Mouse (Mus musculus) hematopoietic stem cell, adult 5-6 weeks (primary cell): Measurements from ENCODE around the gene Gm45140. TPM values are rescaled to one million over a fixed set of nuclear protein-coding genes. Genes with fewer than 3 reads are reported as not detected.
"Not testable (repeated sequence)": the region's sequence is repeated elsewhere in the genome, so short reads cannot be mapped to it uniquely, and the experiment has no call there.

Source experiments
- ATAC-seq, 2 experiments: fragments of 125-278 bp in 1 of 2; replicated peaks in 1 of 2; 2 replicates each; pipeline ENCODE4 v1.8.0; 2016 to 2017; ENCODE audit warnings: inconsistent platforms in 2 of 2, mild to moderate bottlenecking in 2 of 2, moderate number of reproducible peaks in 2 of 2, low read depth in 1 of 2, moderate TSS enrichment in 1 of 2; ENCODE audit not compliant: low FRiP score in 2 of 2, poor library complexity in 2 of 2, severe bottlenecking in 2 of 2, insufficient read depth in 1 of 2, low TSS enrichment in 1 of 2
- total RNA-seq: library from RNA; stranded (forward); fragments of 172-1452, 232-1000 nt; gene quantifications from 2 replicates; pipeline ENCODE4 v1.2.3, GENCODE M21; 2017

Gene Gm45140
- total RNA-seq, 1 experiment from 2014 or later: 24.7 TPM

GRCm38 (mm10) chr6:87788896-87789587, 46.6 kb downstream of the Gm45140 start:
- ATAC-seq: peak; percentile 57 to 68

GRCm38 (mm10) chr6:87788266-87788895, 47.2 kb downstream of the Gm45140 start:
- no peak for ATAC-seq

DNA sequence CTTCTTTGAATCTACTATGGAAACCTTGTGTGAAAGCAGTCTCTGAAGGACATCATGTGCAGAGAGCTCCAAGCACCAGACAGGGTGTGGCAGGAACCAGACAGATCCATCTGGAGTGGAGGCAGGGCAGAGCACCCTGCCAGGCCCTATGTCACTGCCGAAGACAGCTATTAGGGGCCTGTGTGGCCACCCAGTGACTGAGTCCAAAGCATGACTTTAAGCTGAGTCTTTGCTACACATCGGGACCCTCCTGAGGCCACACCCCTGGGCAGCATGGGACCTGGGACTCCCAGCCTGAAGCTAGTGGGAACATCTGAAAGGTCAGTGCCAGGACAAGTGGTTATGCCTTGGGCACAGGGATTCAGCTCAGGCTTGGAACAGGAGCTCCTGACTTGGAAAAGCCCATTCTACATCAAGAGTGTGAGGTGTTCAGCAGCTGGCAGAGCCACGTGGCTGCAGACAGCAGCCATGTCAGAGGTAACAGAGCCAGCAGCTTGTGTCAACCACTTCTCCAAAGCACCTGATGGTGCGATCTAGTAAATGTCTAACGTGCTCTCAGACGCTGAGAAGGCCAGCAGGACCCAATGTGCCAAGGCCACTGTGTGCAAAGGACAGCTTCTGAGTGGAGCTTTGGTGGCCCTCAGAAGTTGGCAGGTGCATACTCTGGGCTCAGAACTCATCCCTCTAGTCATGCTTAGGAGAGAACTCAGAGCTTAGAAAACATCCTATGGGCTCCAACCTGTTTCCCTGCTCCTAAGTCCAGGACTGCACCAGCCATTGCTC, 48.3 kb downstream of the Gm45140 start:
- ATAC-seq: no peak

DNA sequence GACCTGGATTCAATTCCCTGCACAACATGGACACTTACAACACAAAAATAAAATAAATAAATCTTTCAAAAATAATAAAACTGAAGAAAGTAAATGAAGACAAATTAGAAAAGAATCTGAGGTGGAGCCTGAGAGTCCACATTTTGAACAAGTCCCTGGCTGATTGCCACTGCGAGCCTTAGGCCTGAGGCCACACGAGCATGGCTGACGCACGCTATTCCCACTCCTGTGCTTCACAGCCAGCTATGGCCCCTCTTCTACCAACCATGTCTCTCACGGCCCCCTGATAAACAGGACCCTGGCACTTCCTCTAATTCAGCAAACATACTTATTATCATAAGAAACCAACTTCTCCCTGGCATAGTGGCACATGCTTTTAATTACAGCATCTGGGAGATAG, 49.0 kb downstream of the Gm45140 start:
- ATAC-seq: no peak

- ATAC-seq: no peak
These were observed 51.6 kb downstream of the Gm45140 start for GRCm38 (mm10) chr6:87784033-87784432.

DNA sequence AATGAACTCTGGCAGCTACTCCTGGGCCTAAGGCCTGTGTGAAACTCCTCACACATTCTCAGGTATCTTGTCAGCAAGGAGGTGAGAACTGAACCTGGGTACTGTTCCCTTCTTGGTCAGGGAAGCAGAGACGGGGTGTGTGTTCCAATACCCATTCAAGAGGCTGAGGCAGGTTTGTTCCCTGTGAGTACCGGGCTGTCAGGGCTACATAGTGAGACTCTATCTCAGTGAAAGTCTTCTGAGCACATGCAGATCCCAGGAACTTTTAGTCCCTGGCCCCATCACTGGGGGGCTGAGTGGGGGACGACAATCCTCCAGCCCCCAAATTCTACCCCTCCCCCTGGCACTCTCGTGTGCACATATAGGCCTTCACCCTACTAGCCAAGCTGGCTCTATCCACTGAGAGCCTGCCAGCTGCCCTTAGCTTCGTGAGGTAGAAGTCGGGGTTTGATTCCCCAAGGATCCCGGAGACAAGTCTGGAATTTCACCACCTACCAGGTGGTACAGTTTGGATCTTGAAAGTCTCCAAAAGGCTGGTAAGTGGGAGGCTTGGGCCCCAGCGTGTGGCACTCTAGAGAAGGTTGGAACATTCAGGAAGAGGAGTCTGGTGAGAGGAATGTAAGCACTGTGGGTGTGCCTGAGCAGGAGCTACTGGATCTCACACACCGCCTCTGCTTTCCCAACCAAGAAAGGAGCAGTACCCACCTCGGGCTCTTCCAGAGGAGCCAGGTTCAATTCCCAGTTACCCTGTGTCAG, 54.9 kb downstream of the Gm45140 start:
- ATAC-seq: no peak

- ATAC-seq: no peak
These were observed 56.1 kb downstream of the Gm45140 start for GRCm38 (mm10) chr6:87779174-87780165.

- peak; percentile 22 to 34 for ATAC-seq
These were observed 57.1 kb downstream of the Gm45140 start for GRCm38 (mm10) chr6:87778294-87779173.

- peak; percentile 81 to 83 for ATAC-seq
These were observed 57.8 kb downstream of the Gm45140 start, which contains the start of gene Gp9 for GRCm38 (mm10) chr6:87777842-87778241. Gene Gp9 (plus strand): TSS chr6:87778072.

GRCm38 (mm10) chr6:87776663-87777062, 58.9 kb downstream of the Gm45140 start:
- no peak for ATAC-seq

GRCm38 (mm10) chr6:87775588-87776245, 59.9 kb downstream of the Gm45140 start:
- peak; percentile 52 to 70; a peak in 3 of 4 replicates for ATAC-seq

- no peak for ATAC-seq
These were observed 60.7 kb downstream of the Gm45140 start for GRCm38 (mm10) chr6:87774909-87775308.

DNA sequence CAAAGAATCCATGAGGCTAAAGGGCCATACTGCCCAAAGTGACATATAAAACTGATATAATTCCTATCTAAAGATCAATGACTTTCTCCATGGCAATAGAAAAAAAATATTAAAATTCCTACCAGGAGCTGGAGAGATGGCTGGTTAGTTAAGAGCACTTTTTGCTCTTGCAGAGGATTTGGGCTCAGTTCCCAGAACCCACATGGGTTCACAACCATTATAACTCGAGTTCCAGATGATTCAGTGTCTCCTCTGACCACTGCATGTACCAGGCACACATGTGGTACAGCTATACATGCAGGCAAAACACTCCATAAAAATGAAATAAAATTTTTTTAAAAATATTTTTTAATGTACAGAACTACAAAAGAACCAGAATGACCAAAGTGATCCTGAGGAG, 61.1 kb downstream of the Gm45140 start:
- no peak for ATAC-seq

DNA sequence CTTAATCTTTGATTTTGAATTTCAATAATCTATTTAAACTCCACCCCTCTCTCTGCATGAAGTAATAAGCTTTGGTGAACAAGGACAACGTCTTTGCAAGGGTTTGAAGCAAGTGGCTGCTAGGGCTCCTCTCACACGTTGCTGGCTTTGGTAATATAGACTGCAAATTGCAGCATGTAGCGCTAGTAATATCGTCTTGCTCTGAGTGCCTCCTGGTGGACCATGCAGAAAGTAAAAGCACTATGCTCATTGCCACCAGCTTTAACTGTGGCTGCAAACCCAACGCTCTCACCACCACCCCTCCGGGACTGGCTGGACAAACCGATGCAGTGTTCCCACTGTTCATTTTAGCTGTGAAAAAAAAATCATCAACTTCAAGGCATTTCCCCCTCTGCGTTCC, 65.0 kb downstream of the Gm45140 start:
- peak; percentile 87 to 92 for ATAC-seq

- not testable (repeated sequence) for ATAC-seq
These were observed 71.3 kb downstream of the Gm45140 start for GRCm38 (mm10) chr6:87764296-87764695.
